Mouse (Mus musculus): ENCODE data around the gene Asb7.

Gene Asb7

GRCm38 (mm10) chr7:66653596-66653995 lies 35.8 kb downstream of the Asb7 start:
- in situ Hi-C loops (cut with MboI, MseI), result loop anchor here (10.0 kb wide), 2 partner anchors 349 to 559 kb away; no protein-coding TSS in a partner anchor

DNA sequence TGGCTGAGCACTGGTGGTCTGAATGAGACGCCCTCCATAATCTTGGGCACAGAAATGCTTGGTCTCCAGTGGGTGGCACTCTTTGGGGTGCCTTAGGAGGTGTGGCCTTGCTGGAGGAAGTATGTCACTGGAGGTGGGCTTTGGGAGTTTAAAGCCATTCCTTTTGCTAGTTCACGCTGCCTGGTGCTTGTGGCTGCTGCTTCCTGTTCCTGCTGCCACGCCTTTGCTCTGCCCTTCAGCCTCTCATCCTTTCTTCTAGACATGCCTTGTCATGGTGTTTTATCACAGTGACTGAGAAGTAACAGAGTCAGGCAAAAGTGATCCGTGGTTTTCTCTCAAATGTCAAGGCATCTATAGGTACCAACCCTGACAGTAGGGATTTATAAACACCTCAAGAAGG lies 37.2 kb downstream of the Asb7 start:
- in situ Hi-C loops (cut with MboI, MseI), result loop anchor here (10.0 kb wide), 2 partner anchors 347 to 557 kb away; no protein-coding TSS in a partner anchor

- in situ Hi-C loops (cut with MboI, MseI), result loop anchor here (10.0 kb wide), 2 partner anchors 346 to 556 kb away; no protein-coding TSS in a partner anchor
Observed at GRCm38 (mm10) chr7:66650883-66651282, 38.5 kb downstream of the Asb7 start.

DNA sequence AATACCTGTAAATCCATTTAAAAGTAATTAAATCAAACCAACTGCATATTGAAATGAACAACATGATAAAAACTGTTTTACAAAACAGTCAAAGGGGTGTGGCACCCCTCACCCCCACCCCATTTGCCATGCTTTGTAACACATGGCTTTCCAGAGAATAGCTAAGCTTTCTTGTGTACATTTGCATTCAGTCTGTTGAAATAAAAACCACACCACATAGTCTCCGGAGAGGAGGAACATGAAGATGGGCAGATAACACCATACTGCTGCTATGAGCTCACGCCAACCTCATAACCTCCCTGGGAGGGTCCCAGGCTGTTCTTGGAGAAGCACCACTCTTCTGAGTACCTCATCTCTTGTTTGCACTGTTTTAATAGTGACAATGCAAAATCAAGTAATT lies 40.2 kb downstream of the Asb7 start:
- in situ Hi-C loops (cut with MboI, MseI), result no loop called here

GRCm38 (mm10) chr7:66645736-66646135 lies 43.7 kb downstream of the Asb7 start:
- in situ Hi-C loops (cut with MboI, MseI), result no loop called here

DNA sequence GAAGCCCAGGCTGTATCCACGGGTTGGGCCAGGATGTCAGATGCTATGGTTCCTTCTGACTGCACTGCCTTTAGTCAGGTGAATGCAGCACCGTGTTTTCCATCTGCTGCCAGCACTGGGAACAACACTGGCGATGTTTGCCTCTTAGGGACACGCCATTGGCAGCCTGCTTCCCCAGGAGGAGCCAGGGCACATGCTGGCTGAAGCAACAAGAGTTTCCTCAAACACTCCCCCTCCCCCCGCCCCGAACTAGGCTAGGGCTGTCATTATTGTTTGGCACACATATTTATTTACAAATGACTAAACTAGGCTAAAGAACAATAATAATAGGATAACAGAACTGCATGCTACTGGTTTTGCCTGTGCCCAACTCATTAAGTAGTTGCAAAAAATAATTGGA lies 56.0 kb downstream of the Asb7 start:
- in situ Hi-C loops (cut with MboI, MseI), result no loop called here

GRCm38 (mm10) chr7:66630154-66630800 lies 59.1 kb downstream of the Asb7 start:
- in situ Hi-C loops (cut with MboI, MseI), result no loop called here

DNA sequence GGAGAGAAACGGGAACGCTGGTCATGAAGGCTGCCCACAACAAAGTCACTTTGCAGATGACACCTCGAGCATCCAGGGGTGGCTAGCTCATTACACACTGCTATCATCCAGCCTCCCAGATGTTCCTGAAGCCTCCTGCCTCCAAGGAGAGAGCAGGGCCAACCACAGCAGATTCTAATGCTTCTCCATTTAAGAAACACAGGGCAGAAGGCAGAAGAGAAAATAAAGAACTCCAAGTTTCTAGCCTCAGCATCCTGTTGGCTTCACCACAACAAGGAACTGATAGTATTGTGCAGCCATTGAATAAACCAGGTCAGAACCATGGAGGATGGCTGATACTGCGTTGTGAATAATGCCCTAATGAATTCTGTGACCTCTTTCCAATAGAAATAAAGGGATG lies 60.0 kb downstream of the Asb7 start:
- in situ Hi-C loops (cut with MboI, MseI), result no loop called here

DNA sequence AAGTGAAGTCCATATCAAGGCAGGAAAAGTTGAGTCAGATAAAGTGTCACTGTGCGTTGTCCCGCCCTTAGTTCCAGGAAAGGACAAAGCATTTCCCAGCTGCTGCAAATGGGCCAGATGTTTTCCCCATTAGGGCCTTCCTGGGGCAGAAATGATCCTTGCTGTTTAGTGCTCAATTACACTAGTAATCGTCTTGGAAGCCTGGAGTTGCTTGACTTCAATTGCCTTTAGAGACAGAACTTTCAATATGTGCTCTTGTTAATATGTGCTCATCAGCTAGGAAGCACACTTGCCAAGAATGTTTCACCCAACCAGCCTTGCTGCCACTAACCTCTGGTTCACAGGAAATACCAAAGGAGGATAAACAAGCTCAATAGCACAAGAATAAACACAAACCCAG lies 66.0 kb downstream of the Asb7 start:
- in situ Hi-C loops (cut with MboI, MseI), result no loop called here

DNA sequence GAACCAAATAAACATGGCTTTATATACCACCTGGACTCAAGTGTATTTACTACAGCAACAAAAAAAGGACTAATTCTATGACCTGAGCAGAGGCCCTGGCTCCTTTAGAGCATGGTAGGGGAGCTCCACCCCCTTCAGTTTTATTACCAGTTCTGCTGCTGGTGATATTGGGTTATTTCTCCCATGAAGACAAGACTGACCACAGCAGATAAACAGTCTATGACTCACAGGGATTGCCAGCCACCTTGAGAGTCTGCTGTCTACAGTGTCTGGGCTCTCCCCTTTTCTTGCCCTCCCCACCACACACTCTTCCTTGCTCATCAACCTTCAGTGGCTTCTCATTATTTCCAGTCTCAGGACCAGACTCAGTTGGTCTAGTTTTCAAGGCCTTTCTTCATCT lies 87.5 kb downstream of the Asb7 start:
- in situ Hi-C loops (cut with MboI, MseI), result no loop called here

GRCm38 (mm10) chr7:66600622-66601610 lies 88.5 kb downstream of the Asb7 start:
- in situ Hi-C loops (cut with MboI, MseI), result no loop called here

GRCm38 (mm10) chr7:66600126-66600525 lies 89.3 kb downstream of the Asb7 start:
- in situ Hi-C loops (cut with MboI, MseI), result no loop called here

DNA sequence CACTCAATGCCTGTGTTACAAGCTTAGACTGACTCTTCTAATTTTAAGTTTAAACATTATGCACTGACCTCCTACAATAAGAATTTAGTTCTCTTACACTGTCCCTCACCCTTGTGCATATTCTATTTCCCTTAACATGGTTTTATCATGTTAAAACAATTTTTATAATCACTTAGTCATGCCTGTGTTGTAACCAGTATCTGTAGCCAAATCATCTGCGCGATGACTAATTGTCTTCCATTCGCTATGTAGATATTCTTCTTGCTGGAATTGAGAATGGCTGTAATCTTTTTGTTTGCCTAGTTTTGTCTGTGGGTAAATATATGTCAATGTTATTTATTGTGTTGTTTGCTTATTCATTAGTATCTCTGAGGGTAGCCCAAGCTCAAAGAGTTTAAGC lies 91.5 kb downstream of the Asb7 start:
- in situ Hi-C loops (cut with MboI, MseI), result no loop called here

Measured in regulatory T cell (primary cell).